Mouse (Mus musculus) forebrain, embryonic 14.5 days (tissue): ENCODE data around the gene Gm20388. TPM values are rescaled to one million over a fixed set of nuclear protein-coding genes. Genes with fewer than 3 reads are reported as not detected.
"Not testable (repeated sequence)": the region's sequence is repeated elsewhere in the genome, so short reads cannot be mapped to it uniquely, and the experiment has no call there.

Experiments
- ATAC-seq: fragments of 200-750 bp; cut with Nextera tagmentation; 2 replicates; pipeline ENCODE4 v1.8.0; 2017; ENCODE audit warnings: mild to moderate bottlenecking, moderate library complexity
- DNase-seq: peaks from one replicate; pipeline ENCODE4 v3.0.0-alpha.2; 2015; ENCODE audit warnings: low spot score
- H3K27ac ChIP-seq: fragments of 300-500 bp; sonication (generic); 2 replicates; pipeline ENCODE4 v1.5.1; 2014; ENCODE audit warnings: low read depth, mild to moderate bottlenecking, control low read depth, low read length, moderate library complexity
- H3K27me3 ChIP-seq: fragments of 300-500 bp; sonication (generic); replicated peaks from 2 replicates; pipeline ENCODE4 v1.6.1; 2014; ENCODE audit warnings: low read length, control low read depth, mixed read lengths; ENCODE audit not compliant: control insufficient read depth, insufficient read depth
- H3K36me3 ChIP-seq: fragments of 300-500 bp; sonication (generic); 2 replicates; pipeline ENCODE4 v1.6.1; 2014; ENCODE audit warnings: low read length, control low read depth; ENCODE audit not compliant: control insufficient read depth, insufficient read depth
- H3K4me1 ChIP-seq: fragments of 300-500 bp; sonication (generic); 2 replicates; pipeline ENCODE4 v1.6.1; 2014; ENCODE audit warnings: antibody characterized with exemption, low read length, control low read depth; ENCODE audit not compliant: control insufficient read depth, insufficient read depth
- H3K4me2 ChIP-seq: fragments of 300-500 bp; sonication (generic); 2 replicates; pipeline ENCODE4 v1.6.1; 2014; ENCODE audit warnings: mild to moderate bottlenecking, control low read depth, low read length
- H3K4me3 ChIP-seq: fragments of 300-500 bp; sonication (generic); 2 replicates; pipeline ENCODE4 v1.5.1; 2014; ENCODE audit warnings: low read depth, low read length, control low read depth
- H3K9ac ChIP-seq: fragments of 300-500 bp; sonication (generic); 2 replicates; pipeline ENCODE4 v1.6.1; 2014; ENCODE audit warnings: mild to moderate bottlenecking, low read length, control low read depth, moderate library complexity
- H3K9me3 ChIP-seq: fragments of 300-500 bp; sonication (generic); replicated peaks from 2 replicates; pipeline ENCODE4 v1.6.1; 2016; ENCODE audit warnings: low read length, control low read depth, mixed read lengths; ENCODE audit not compliant: control insufficient read depth
- WGBS: fragments of 180-500 bp; shearing (Covaris S2); extraction: QIAGEN DNeasy Blood & Tissue Kit; methylation state at CpG from one replicate; pipeline ENCODE4 v1.1.7; 2014; 5-methylcytosine and 5-hydroxymethylcytosine counted together
- polyA plus RNA-seq: library from polyadenylated mRNA; unstranded; fragments of >200 nt; fragmentation: Nextera tagmentation; extraction: Ambion mirVana; gene quantifications from 2 replicates; pipeline ENCODE4 v1.2.1, GENCODE M21; 2014

Gene Gm20388
- polyA plus RNA-seq, 1 experiment from 2014 or later = 7.4 TPM

- WGBS = under 1% methylated on average over 60 of the region's 62 CpGs
- Histone ChIP-seq H3K27ac (peak within 1 kb of the TSS; percentile 82), H3K4me2 (peak within 1 kb of the TSS; percentile 89), H3K4me1 (peaks cover 13% of the 10 kb centered on the region), H3K4me3 (peak within 1 kb of the TSS; percentile 84), H3K9ac (peak within 1 kb of the TSS; percentile 84), H3K9me3 (no peaks in the 10 kb centered on the region), H3K36me3 (peaks cover 27% of the 10 kb centered on the region), H3K27me3 (no peaks in the 10 kb centered on the region)
- peak; percentile 98 for ATAC-seq
- peak; percentile 97 for DNase-seq
Observed at GRCm38 (mm10) chr8:122567361-122568108, 2656.9 kb downstream of the Gm20388 start, which contains the start of gene Cdt1. Cdt1 (plus strand) TSS chr8:122568015.

- under 1% methylated on average over 34 of the region's 34 CpGs for WGBS
- ATAC-seq = peak; percentile 57; the same call in 1 of the 2 replicates
- DNase-seq = no peak
Observed at GRCm38 (mm10) chr8:122568109-122568504, 2657.5 kb downstream of the Gm20388 start.

GRCm38 (mm10) chr8:122568881-122569309, 2658.3 kb downstream of the Gm20388 start:
- H3K4me3 ChIP-seq = peak overlapping the region; percentile 84
- no peak overlapping the region for H3K27ac ChIP-seq
- no peaks in the 10 kb centered on the region for H3K27me3 ChIP-seq
- H3K4me2 ChIP-seq = peak overlapping the region; percentile 89
- WGBS = 8% methylated on average over 10 of the region's 10 CpGs
- ATAC-seq (no peak), DNase-seq (no peak)
- H3K4me1 ChIP-seq = peaks cover 13% of the 10 kb centered on the region
- H3K9ac ChIP-seq = peak overlapping the region; percentile 84
- no peaks in the 10 kb centered on the region for H3K9me3 ChIP-seq
- peaks cover 29% of the 10 kb centered on the region for H3K36me3 ChIP-seq

More at GRCm38 (mm10) chr8:122568109-122568504, 2657.5 kb downstream of the Gm20388 start:
- Histone ChIP-seq H3K9ac (peak overlapping the region; percentile 84), H3K27me3 (no peaks in the 10 kb centered on the region), H3K36me3 (peaks cover 29% of the 10 kb centered on the region), H3K4me3 (peak overlapping the region; percentile 84), H3K9me3 (no peaks in the 10 kb centered on the region), H3K4me2 (peak overlapping the region; percentile 89), H3K4me1 (peaks cover 13% of the 10 kb centered on the region), H3K27ac (peak overlapping the region; percentile 68)

GRCm38 (mm10) chr8:122569329-122569728, 2658.7 kb downstream of the Gm20388 start:
- 69% methylated on average over 9 of the region's 9 CpGs for WGBS
- DNase-seq = no peak
- H3K27me3 ChIP-seq = no peaks in the 10 kb centered on the region
- peaks cover 32% of the 10 kb centered on the region for H3K36me3 ChIP-seq
- peak overlapping the region; percentile 84 for H3K9ac ChIP-seq
- ATAC-seq = no peak
- H3K27ac ChIP-seq = no peak overlapping the region
- H3K9me3 ChIP-seq = no peaks in the 10 kb centered on the region
- H3K4me3 ChIP-seq = peak overlapping the region; percentile 84
- peak overlapping the region; percentile 89 for H3K4me2 ChIP-seq
- peaks cover 13% of the 10 kb centered on the region for H3K4me1 ChIP-seq

GRCm38 (mm10) chr8:122569996-122570395, 2659.4 kb downstream of the Gm20388 start:
- DNase-seq = no peak
- Histone ChIP-seq H3K4me1 (peaks cover 13% of the 10 kb centered on the region), H3K36me3 (peaks cover 36% of the 10 kb centered on the region), H3K4me2 (no peak overlapping the region), H3K27me3 (no peaks in the 10 kb centered on the region), H3K27ac (no peak overlapping the region), H3K9me3 (no peaks in the 10 kb centered on the region), H3K4me3 (no peak overlapping the region), H3K9ac (no peak overlapping the region)
- 97% methylated on average over 16 of the region's 16 CpGs for WGBS
- no peak for ATAC-seq

- H3K27ac ChIP-seq = no peak overlapping the region
- no peak overlapping the region for H3K9ac ChIP-seq
- no peaks in the 10 kb centered on the region for H3K27me3 ChIP-seq
- DNase-seq = no peak
- H3K4me2 ChIP-seq = no peak overlapping the region
- 96% methylated on average over 11 of the region's 11 CpGs for WGBS
- no peaks in the 10 kb centered on the region for H3K9me3 ChIP-seq
- H3K4me3 ChIP-seq = no peak overlapping the region
- peaks cover 36% of the 10 kb centered on the region for H3K36me3 ChIP-seq
- no peak for ATAC-seq
- peaks cover 23% of the 10 kb centered on the region for H3K4me1 ChIP-seq
Observed at GRCm38 (mm10) chr8:122571153-122571552, 2660.5 kb downstream of the Gm20388 start.

- peaks cover 19% of the 10 kb centered on the region for H3K4me1 ChIP-seq
Observed at GRCm38 (mm10) chr8:122571750-122572267, 2661.2 kb downstream of the Gm20388 start.

GRCm38 (mm10) chr8:122572751-122573150, 2662.1 kb downstream of the Gm20388 start:
- DNase-seq (no peak), ATAC-seq (no peak)
- Histone ChIP-seq H3K4me1 (peaks cover 17% of the 10 kb centered on the region), H3K27ac (no peak overlapping the region), H3K9me3 (no peaks in the 10 kb centered on the region), H3K27me3 (no peaks in the 10 kb centered on the region), H3K4me3 (no peak overlapping the region), H3K36me3 (peaks cover 36% of the 10 kb centered on the region), H3K9ac (no peak overlapping the region), H3K4me2 (no peak overlapping the region)
- WGBS = 91% methylated on average over 3 of the region's 3 CpGs

More at GRCm38 (mm10) chr8:122571750-122572267, 2661.2 kb downstream of the Gm20388 start:
- H3K9me3 ChIP-seq = no peaks in the 10 kb centered on the region
- H3K4me3 ChIP-seq = no peak overlapping the region
- no peak overlapping the region for H3K27ac ChIP-seq
- ATAC-seq = no peak
- DNase-seq = no peak
- H3K4me2 ChIP-seq = no peak overlapping the region
- H3K36me3 ChIP-seq = peaks cover 36% of the 10 kb centered on the region
- no peak overlapping the region for H3K9ac ChIP-seq
- no peaks in the 10 kb centered on the region for H3K27me3 ChIP-seq
- 95% methylated on average over 17 of the region's 17 CpGs for WGBS

- H3K4me2 ChIP-seq, ATAC-seq, H3K27me3 ChIP-seq, H3K27ac ChIP-seq, H3K9me3 ChIP-seq, H3K4me3 ChIP-seq, H3K9ac ChIP-seq: not testable (repeated sequence)
- 23% methylated on average over 4 of the region's 4 CpGs for WGBS
- DNase-seq = peak; percentile 29
- H3K36me3 ChIP-seq = peaks cover 36% of the 10 kb centered on the region
- peaks cover 17% of the 10 kb centered on the region for H3K4me1 ChIP-seq
Observed at GRCm38 (mm10) chr8:122573176-122573575, 2662.5 kb downstream of the Gm20388 start.
